ENCODE assay signal across 15 mouse cellular contexts in the genomic region with DNA sequence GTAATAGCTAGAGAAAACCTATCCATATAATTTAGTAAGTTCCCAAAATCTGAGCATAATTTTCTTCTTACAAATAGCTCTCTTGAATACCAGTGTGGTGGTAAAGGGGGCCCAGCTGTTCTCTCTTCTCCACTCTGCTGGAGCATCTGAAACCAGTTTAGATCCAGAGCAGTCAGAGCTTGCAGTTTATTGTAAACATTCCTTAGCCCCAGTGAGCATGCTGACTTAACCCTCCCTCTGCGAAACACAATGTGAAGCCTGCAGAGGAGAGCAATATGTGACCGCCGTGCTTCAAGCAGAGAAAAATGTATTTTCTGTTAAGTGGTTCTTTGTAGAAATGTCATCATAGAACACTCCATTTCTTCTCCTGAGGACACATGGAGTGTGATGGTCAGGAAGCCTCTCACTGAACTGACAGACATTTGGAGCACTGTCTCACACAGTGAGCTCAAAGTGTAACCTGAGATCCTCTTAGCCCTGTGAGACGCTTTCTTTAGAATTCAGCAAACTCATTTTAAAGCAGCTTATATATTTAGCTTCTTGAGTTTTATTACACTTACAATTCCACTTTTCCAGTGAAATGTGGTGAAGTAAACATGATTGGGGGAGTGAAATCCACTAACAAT.
A peak's percentile ranks its signal among the peaks of the same experiment; 100 is the strongest.
DNase-seq lines count a peak whose midpoint lies in the region; ATAC-seq and TF ChIP-seq lines count a peak whose summit lies in the region.
"Had no signal": no experiment of that assay in that cellular context is flagged by ENCODE, and none has a peak within 500 bp of the region (broad histone marks: within the 10 kb centered on the region; RNA-seq: fewer than 3 reads in every experiment).

No protein-coding gene starts in this region.

- H3K4me2 ChIP-seq in kidney, postnatal 0 days (ENCODE audit: low read length), result no peak overlapping the region
- peak overlapping the region; percentile 45 for H3K4me2 ChIP-seq in embryonic facial prominence, embryonic 13.5 days
- no peak overlapping the region for H3K4me2 ChIP-seq in limb, embryonic 15.5 days
- no peak overlapping the region for H3K4me2 ChIP-seq in stomach, postnatal 0 days (replicated peaks; ENCODE audit: low read depth)

- no peaks in the 10 kb centered on the region for H3K4me1 ChIP-seq in kidney, postnatal 0 days (replicated peaks; ENCODE audit: insufficient read depth, low read length)
- peaks cover 5% of the 10 kb centered on the region; the same call in 1 of the 2 replicates for H3K4me1 ChIP-seq in embryonic facial prominence, embryonic 13.5 days
- 0 out of 2 replicates have a peak, but pooled peaks cover 3% of the 10 kb centered on the region for H3K4me1 ChIP-seq in limb, embryonic 15.5 days
- H3K4me1 ChIP-seq in stomach, postnatal 0 days (replicated peaks; ENCODE audit: control insufficient read depth, insufficient read depth), result no peaks in the 10 kb centered on the region

- H3K27ac ChIP-seq in kidney, postnatal 0 days, result no peak overlapping the region
- H3K27ac ChIP-seq in embryonic facial prominence, embryonic 13.5 days, result peak overlapping the region; percentile 82
- 0 out of 2 replicates have a peak overlapping the region, but pooled peaks have one; percentile 1 for H3K27ac ChIP-seq in limb, embryonic 15.5 days
- H3K27ac ChIP-seq in stomach, postnatal 0 days (replicated peaks), result no peak overlapping the region

- H3K4me3 ChIP-seq in kidney, postnatal 0 days (replicated peaks; ENCODE audit: low read depth, low read length), result no peak overlapping the region
- H3K4me3 ChIP-seq in embryonic facial prominence, embryonic 13.5 days, result no peak overlapping the region
- no peak overlapping the region for H3K4me3 ChIP-seq in limb, embryonic 15.5 days
- H3K4me3 ChIP-seq in stomach, postnatal 0 days (ENCODE audit: low read depth, low read length), result no peak overlapping the region

- no peak for ATAC-seq in kidney, postnatal 0 days (replicated peaks; ENCODE audit: low FRiP score, low read depth)
- ATAC-seq in embryonic facial prominence, embryonic 13.5 days (ENCODE audit: insufficient number of reproducible peaks, insufficient read depth, low FRiP score, low TSS enrichment, low read depth), result 0 out of 2 replicates have a peak, but pooled peaks have one; percentile 59
- ATAC-seq in limb, embryonic 15.5 days (ENCODE audit: insufficient number of reproducible peaks, low FRiP score, low TSS enrichment, low read depth), result no peak
- ATAC-seq in stomach, postnatal 0 days (ENCODE audit: low FRiP score, low TSS enrichment), result no peak
- ATAC-seq: inflammation-experienced regulatory T-cells, adult 6 months had no signal

- 27% methylated on average over 4 of the region's 4 CpGs for WGBS in kidney, postnatal 0 days
- WGBS in embryonic facial prominence, embryonic 13.5 days, result 2% methylated on average over 4 of the region's 4 CpGs
- 11% methylated on average over 4 of the region's 4 CpGs for WGBS in limb, embryonic 15.5 days
- 29% methylated on average over 4 of the region's 4 CpGs for WGBS in stomach, postnatal 0 days

- DNase-seq in kidney, postnatal 0 days (ENCODE audit: low spot score), result peak; percentile 8
- no peak for DNase-seq in kidney, adult 9 months
- DNase-seq in embryo, embryonic 11 days, result peak; percentile 68
- no peak for DNase-seq in stomach, postnatal 0 days (ENCODE audit: low spot score)
- no peak for DNase-seq in cerebellum, adult 8-10 months
- DNase-seq: adrenal gland, postnatal 25 days; cerebellum, postnatal 25 days; heart, adult 18-20 months; kidney, postnatal 25 days; layer of hippocampus, postnatal 36 days; liver; lung, postnatal 10 days had no signal

- no peak for TF ChIP-seq CTCF in kidney, postnatal 0 days (IDR thresholded peaks at IDR 0.05; ENCODE audit: low read depth)
- no peak for TF ChIP-seq CTCF in stomach, postnatal 0 days (IDR thresholded peaks at IDR 0.05; ENCODE audit: low read depth)

- no peaks in the 10 kb centered on the region for H3K36me3 ChIP-seq in kidney, postnatal 0 days (ENCODE audit: insufficient read depth, low read length)
- H3K36me3 ChIP-seq in embryonic facial prominence, embryonic 13.5 days, result no peaks in the 10 kb centered on the region
- H3K36me3 ChIP-seq in limb, embryonic 15.5 days, result no peaks in the 10 kb centered on the region
- no peaks in the 10 kb centered on the region for H3K36me3 ChIP-seq in stomach, postnatal 0 days (ENCODE audit: control insufficient read depth, insufficient read depth, low read length)

- no peaks in the 10 kb centered on the region for H3K9me3 ChIP-seq in kidney, postnatal 0 days (replicated peaks; ENCODE audit: low read length)
- H3K9me3 ChIP-seq in embryonic facial prominence, embryonic 13.5 days, result no peaks in the 10 kb centered on the region
- no peaks in the 10 kb centered on the region for H3K9me3 ChIP-seq in limb, embryonic 15.5 days
- H3K9me3 ChIP-seq in stomach, postnatal 0 days (ENCODE audit: control insufficient read depth, low read length), result no peaks in the 10 kb centered on the region

- H3K27me3 ChIP-seq in kidney, postnatal 0 days (ENCODE audit: insufficient read depth, low read length), result no peaks in the 10 kb centered on the region
- no peaks in the 10 kb centered on the region for H3K27me3 ChIP-seq in embryonic facial prominence, embryonic 13.5 days
- no peaks in the 10 kb centered on the region for H3K27me3 ChIP-seq in limb, embryonic 15.5 days
- H3K27me3 ChIP-seq in stomach, postnatal 0 days (ENCODE audit: control insufficient read depth, insufficient read depth, low read length), result no peaks in the 10 kb centered on the region

- H3K9ac ChIP-seq in kidney, postnatal 0 days (ENCODE audit: low read depth, low read length), result no peak overlapping the region
- H3K9ac ChIP-seq in embryonic facial prominence, embryonic 13.5 days, result no peak overlapping the region
- no peak overlapping the region for H3K9ac ChIP-seq in limb, embryonic 15.5 days
- H3K9ac ChIP-seq in stomach, postnatal 0 days (ENCODE audit: low read length), result no peak overlapping the region

- TF ChIP-seq EP300 in stomach, postnatal 0 days (optimal IDR thresholded peaks at IDR 0.05), result no peak

Comparison
In these comparisons a context has a peak if more than half of its experiments do, and no peak if none do; other contexts are left out.
1. DNase-seq: peak in kidney, postnatal 0 days (single experiment) and embryo, embryonic 11 days (single experiment); none in kidney, adult 9 months (single experiment), stomach, postnatal 0 days (single experiment) and cerebellum, adult 8-10 months (single experiment).
2. H3K27ac ChIP-seq: peak in embryonic facial prominence, embryonic 13.5 days (single experiment) and limb, embryonic 15.5 days (single experiment); none in kidney, postnatal 0 days (single experiment) and stomach, postnatal 0 days (single experiment).